Mouse (Mus musculus) A20 (cell line): ENCODE measurements around the gene Cntn2.

Experiments used
- DNase-seq: peaks from one replicate; pipeline ENCODE4 v3.0.0-alpha.2; 2011; ENCODE audit warnings: low read depth, low spot score

The Cntn2 gene

DNA sequence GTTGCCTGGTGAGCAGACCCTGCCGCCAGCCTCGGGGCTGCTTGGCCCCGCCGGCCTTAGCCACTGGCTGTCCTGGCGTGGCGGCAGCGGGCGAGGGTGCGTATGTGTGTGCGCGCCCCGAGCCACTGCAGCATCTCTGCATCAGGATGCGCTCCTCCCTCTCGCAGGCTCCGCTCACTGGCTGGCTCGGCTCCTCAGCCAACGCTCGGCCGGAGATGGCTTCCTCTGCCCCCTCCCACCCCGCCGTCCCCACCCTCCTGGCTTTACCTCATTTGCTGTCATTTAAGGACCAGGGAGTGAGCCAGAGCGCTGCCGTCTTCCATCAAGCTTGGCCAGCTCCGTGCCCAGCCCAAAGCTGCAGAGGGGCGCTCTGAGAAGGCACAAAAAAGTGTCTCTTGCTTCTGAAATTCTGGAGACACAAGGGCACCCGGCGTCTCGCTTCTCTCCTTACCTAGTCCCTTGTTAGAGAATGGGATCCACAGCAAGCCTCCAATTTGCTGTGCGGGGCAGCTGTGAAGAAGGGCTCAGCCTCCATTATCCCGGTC lies at the start of gene Cntn2:
Gene Cntn2 (minus strand): TSS at position 495 of the 545 bp plus-strand sequence.
- no peak for DNase-seq

DNA sequence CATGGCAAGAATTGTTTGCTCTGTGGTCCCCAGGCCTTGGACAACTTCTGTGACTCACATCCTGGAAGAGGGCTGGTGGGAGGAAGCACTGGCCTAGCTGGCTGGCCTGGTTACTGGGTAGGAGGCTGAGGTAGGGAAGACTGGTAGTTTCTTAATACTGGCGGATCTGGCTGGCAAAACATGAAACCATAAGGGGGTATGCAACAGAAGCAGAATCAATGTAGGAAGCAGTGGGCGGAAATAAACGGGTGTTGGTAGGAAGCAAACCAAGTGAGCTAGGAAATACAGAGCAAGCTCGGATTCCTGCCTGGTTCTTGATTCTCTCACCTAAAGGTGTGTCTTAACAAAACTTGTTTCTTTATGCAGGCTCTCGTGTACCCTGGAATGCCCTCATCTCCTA lies 49.1 kb upstream of the Cntn2 start:
- no peak for DNase-seq

DNA sequence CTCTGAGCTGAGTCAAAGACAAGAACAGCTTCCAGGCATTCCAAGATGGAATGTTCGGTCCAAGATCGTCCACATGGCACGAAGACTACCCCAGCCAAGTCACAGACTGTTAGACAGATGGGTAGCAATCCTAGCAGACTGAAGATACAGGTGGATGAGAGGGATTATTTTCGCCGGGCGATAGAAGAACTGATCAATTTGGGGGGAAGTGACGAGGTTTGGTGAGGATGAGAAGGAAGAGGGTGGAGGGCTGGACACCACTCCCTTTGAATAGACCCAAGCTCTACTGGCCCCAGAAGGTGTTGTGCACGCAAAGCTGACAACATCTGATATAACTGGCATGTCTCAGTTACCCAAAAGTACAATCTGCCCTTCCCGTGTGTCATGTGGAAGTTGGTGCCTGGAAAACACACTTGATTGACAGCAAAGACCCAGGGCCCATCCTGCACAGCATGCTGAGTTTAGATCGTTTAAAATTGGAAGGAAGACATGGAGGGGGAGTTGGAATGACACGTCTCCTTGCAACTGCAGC lies 48.4 kb upstream of the Cntn2 start:
- DNase-seq = no peak

DNA sequence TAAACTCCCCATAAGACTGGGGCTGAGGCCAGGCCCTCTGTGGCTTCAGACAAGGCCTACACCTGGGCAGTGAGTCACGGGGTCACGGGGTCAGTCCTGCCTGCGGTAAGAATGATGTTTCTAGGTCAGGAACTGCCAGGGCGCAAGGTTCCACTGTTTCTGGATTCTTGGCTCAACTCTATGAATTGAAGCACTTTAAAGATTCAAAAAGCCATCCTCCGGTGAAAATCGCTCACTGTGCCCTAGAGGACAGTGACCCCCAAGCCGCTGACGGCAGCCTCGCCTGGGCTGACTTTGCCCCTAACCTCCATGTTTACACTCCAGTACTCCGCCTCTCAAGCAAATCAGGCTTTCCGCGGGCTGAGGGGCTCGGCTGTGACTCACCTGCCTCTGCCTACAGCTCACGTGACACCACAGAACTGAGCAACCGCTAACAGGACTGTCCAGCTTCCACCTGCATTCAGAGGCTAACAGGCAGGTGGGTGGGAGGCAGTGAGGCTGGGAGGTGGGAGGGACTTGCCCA lies 43.7 kb upstream of the Cntn2 start:
- no peak for DNase-seq

DNA sequence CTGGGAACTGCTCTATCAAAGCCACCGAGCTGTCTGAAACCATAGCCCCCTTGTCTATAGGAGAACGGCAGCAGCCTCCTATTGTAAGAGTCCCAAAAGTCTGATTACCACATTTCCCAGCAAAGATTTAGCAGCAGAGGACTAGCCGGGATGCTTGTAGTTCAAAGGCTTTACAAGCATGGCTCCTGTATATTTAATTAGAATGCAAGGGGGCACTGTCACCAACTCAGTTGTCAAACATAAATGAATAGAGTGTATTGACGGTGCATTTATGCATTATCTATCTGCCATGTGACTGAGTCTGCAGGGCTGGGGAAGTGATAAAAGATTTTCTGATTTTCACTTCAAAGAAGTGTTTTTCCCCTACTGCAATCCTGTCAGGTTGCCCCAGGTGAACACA lies 42.3 kb upstream of the Cntn2 start:
- DNase-seq = no peak

DNA sequence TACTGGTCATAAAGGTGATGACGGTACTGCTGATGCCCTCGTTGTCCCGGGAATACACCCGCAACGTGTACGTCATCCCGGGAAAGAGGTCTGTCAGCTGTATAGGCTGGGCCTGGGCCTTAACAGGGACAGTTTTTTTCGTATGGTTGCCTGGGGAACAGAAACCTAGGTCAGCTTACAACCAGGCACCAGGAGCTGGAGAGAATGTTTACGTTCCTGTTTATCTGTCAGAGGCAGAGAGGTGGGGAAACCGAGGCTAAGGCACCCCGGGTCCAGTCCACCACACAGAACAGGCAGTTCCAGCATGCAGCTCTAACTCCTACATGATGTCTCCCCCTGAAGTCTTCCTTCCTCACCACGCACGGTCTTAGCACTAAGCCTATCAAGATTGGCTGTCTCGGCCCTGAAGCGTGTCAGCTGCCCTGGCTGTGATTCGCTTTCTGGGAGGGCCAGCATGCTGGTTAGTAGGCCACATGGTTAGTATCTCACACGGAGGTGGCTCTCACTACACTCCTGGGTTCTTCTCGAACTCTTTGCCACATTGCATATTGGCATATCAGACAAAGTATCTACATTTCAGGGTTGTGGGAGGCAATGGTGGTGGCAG lies 40.0 kb upstream of the Cntn2 start:
- DNase-seq = no peak

DNA sequence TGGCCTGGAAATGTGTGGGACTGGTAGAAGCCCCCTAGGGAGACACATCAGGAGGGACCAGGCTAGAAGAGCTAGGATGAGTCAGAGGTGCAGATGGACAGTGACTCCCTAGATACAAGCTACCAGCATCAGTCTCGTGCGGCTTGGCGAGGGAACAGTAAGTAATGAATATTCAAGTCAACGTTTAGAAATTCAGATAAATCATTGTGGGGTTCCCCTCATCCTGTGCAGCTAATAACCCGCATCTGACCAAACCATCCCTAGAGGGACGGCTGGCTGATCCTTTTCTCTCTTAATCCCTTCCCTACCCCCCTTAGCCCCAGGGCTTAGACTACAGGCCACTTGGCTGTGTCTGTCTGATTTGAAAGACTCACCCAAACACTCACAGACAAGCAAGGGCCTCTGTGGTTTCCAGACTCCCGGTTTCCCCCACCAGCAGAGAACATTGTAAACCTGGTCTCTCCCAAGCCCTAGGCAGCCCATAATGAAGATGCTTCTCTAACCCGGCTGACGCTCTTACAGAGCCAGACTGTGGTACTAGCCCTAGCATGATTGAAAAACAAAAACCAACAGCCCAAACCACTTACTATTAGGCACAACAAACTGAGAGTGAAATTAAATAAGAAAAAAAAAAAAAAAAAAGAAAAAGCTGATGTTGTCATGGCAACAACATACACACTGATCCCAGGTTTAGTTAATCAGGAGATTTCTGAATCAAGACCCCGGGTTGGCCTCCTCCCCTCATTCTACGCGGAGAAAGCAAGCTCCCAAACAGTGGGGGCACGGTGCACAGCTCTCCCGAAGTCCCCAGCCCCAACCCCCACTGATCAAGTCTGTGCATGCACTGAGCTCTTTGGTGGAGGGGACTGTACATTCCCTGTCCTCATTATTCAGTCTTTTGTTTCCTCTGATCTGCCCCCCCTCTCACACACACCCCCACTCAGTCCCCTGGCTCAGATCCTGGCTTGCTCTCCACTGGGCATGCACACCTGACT lies 39.1 kb upstream of the Cntn2 start:
- DNase-seq = no peak

DNA sequence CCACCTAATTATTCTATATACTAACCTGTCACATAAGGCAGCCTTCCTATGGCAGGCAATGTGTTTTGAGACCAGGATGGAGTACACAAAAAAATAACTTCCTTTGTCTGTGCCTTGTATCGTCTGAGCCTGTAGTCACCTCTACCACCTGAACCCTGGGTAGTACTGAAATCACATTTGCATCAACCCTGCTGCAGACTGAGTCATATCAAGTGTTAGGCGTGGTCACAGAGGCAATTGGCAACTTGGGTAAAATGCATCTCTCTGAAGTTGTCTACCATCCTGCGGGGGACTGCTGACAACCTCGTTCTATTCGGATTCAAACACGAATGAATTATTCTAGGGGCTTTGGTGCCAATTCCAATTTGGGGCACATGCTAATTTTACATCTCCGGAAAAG lies 37.0 kb upstream of the Cntn2 start:
- DNase-seq = no peak

DNA sequence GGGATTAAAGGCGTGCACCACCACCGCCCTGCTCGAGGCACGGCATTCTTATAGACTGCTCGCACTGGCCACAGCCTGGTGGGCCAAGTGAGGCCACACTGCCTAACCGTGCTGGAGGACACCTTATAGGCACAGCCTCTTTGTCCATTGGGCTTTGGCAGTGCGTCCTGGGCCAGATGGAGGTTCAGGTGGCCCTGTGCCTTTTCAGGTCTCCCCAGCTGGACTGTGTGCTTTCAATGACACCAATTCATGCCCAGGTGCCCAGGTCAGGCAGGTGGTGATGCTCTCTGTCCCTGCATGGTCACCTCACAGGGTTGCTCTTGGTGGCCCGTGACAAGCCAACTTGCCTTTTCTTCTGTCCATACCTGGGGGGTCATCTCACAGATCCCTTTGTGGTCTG lies 33.8 kb upstream of the Cntn2 start:
- DNase-seq = no peak

DNA sequence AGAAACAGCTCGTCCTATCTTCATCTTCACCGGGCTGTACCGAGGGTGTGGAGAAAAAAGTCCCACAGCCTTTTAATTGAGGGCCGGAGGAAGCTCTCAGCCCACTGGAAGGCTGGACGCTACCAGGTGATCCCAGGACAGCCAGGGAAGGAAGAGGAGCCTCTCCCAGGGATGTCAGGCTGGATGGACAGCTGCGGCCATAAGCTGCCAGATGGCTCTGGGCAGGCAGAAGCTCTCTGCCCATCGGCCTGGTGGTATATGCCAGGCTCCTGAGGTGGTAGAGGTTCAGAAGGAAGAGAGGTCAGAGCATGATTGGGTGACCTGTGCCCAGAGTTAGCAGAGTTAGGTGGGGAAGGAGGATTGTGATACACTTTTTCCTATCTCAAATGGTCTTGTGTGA lies 29.8 kb upstream of the Cntn2 start:
- DNase-seq = no peak

DNA sequence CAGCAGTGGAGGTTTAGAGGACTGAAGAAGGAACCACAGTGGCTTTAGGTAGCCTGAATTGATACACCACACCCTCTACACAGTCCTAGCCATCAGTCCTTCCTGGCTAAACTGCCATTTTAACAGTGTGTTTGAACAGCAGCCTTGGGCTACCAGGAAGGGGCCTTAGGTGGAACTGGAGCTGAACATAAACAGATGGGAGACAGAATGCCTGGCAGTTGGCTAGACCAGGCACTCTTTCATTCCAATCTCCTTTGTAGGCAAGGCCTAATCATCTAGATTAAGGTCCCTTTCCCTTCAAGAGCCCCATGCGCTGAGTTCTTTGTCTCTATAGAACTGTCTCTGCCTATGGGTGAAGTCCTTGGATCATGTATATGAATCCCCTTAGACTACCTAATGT lies 28.6 kb upstream of the Cntn2 start:
- DNase-seq = no peak

DNA sequence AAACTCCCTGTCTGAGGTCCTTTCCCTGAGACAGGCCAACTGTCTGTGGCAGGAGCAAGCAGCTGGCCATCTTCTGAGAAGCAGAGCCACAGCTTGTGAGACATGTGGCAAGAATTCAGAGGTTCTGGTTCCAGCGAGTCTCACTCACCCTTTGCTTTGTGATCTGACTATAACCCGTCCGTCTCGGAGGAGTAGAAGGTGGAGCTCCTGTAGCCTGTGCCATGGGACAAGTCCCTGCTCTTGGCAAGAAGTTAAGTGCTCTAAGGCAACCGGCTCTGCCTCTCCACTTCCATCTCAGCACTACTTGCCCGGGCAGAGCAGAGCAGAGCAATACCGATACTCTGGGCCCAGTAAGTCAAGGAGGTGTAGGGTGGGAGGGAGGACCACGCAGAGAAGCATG lies 27.9 kb upstream of the Cntn2 start:
- no peak for DNase-seq

DNA sequence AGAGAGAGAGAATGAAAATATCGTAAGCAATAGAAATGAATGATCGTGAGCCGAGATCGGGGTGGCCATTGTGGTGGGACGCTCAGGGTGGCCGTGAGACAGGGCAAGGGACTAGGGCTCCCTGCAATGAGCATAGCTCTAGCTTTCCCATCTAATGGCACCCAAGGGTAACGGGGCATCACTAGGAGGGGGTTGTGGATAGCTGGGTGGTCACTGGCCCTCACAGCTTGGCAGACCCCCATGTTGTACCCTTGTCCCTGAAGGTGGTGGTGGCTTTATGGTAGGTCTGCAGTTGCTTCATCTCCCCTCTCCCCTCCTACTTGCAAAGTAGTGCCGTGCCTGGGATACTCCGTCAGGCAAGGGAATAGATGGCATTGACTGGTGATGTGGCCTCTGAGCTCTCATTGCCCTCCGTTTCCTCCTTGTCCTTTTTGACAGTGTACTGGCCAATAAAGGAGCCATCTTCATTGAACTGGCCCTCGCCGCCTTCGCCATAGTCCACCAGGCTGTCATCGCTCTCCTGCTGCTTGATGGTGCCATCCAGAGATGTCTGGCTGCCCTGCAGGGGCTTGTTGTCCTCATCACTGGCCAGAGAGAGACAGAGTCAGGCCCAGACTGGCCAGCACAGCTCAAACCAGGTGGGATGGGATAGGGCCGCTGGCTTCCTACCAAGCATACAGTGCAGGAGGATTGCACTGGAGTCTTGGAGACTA lies 27.2 kb upstream of the Cntn2 start:
- no peak for DNase-seq

DNA sequence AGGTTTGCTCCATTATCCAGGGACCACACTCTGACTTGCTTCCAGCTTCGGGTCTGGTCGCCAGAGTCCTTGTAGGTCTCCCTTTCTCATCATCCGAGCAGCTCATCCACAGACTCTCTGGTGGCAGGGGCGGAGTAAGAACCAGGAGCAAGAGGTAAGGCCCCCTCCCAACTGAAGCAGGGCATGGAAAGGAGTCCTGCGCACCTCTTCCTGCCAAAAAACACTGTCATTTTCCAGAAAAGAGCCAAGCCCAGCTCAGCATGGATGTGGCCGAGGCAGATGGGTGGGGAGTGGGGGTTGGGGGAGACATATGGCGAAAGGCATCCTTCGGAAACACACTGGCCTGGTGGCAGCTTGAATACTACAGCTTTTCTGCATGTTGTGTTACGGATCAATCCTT lies 26.5 kb upstream of the Cntn2 start:
- DNase-seq = no peak

DNA sequence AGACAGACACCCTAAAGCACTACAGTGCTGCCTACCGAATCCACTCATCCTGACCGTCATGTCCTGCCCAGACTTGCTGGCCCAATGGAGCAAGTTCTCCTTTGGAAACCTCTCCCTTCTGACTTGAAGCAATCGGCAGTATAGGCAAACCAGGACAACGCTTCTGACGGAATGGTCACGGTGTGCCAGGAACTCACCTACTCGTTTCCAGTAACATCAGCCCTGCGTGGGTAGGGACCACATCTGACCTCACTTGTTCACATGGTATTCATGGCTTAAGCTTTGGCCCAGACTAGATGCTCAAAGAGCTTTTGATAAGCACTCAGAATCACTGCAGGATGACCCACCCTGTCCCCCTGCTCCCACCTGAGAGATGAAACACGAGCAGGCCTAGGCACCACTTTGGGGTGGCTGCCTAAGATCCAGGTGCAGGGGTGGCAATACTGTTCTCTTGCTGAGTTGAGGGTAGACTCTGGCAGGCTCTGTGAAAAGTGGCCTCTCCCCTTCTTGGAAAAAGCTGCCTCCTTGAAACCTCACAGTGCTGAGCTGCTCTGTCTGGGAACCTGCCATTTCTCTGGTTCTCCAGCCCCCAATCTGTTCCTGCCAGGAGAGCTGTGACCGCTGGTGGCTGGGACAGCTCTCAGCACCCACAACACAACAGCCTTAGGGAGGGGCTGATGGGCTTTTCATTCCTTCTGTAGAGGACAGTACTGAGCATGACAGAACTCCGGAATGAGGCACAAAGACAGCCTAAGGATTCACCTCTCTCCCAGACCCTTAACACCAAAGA lies 24.5 kb upstream of the Cntn2 start:
- no peak for DNase-seq

DNA sequence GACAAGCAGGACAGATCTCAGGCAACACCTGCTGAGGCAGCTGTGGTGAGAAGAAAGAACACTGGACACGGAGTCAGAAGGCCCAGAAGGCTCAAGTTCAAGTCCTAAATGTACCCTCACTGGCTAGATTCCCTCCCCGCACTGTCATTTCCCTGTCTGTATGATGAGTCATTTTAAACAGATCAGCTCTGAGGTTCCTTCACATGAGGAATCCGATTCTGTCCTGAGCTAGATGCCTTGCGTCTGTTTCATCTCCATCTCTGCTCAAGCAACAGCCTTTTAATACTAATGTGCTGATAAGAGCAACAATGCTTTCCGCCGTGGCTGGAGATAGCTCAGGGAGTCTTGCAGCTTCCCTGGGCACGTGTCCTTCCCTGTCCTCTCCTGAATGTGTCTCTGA lies 22.7 kb upstream of the Cntn2 start:
- no peak for DNase-seq

DNA sequence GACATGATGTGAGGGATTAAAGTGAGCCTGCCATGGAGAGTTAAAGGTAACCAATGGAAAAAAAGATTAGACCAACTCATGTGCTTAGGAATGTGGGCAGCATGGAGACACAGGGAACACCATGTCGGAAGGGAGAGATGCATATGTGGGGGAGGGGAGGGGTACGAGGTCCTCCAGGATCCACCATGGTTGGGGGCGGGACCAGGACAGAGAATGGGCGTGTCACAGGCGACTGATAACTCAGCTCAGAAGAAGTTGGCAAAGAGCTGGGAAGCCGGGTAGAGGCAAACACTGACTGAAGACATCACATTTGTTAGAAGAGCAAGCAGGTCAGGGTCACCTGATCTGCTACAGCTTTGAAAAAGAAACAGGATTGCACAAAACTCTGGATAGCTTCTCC lies 21.9 kb upstream of the Cntn2 start:
- DNase-seq = no peak

DNA sequence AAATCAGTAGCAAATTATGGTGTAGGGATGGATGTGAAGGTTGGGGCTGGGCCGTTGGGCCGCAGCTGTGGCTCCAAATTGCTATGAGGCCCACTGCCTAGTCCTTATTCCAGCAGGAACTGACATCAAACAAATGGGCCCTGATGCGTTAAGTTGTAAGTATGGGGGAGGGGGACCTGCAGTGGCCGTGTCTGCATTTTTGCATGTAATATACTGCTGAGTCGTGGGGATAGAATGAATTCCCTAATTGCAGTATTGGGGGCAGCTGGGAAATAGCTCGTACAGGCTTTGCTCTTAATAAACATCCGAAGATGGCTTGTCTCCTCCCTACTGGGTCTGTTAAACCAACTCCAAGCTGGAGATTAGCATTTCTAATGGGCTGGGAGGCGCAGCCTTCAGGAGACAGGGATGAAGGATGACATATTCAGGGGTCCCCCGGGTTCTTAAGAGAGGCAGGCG lies 19.3 kb upstream of the Cntn2 start:
- no peak for DNase-seq

DNA sequence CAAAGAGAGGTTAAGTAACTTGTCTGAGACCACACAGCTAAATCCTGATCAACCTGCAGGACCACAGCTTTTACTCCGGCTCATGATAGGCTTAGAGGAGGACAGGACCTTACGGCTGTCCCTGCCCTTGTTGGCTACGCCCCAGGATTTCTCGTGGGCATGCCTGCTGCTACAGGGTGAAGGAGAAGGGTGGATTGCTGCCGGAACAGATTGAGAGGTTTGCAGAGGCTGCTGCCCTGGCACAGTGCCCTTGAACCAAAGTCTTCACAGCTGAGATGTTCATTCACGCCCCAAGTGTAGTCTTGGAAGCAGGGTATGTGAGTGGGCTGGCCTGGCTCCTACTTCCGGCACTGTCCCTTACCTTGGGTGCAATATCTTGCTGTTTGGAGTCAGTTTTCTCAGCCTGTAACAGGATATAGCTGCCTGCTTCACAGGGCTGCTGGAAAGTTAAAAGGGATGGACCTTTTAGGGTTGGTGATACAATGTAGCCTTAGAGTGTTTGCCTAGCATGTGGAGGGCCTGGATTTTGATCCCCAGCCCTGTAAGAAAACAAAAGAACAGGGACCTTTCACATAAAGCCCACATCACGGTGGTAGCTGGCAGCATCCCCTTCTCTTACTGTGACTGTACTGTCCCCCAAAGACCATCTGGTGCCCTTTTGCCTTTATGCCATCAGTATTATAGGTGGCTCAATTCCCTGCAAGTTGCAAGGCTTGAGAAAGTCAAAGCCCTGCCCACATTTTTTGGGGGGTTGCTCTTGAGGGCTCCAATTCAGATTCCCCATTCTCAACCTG lies 18.0 kb upstream of the Cntn2 start:
- DNase-seq = no peak

DNA sequence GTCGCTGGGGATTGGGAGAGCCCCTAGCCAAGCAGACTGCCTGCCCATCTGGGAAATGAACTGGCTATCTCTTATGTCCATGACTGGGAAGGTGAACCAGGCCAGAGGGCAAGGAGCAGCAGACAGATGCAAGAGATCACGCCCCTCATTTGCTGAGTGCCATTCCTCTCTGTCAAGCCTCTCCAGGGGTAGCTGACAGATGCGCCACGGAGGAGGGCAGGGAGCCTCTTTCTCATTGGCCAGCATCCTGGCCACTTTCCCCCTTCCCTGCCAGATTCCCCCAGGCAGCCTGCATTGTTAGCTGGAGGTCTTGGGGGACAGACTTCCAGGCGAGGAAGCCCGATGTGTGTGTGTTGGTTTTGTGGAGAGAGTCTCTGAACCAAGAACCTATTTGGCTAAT lies 16.0 kb upstream of the Cntn2 start:
- DNase-seq = no peak
